Mouse (Mus musculus): ENCODE data around the gene Ppp1ca.

Gene Ppp1ca

GRCm38 (mm10) chr19:4154437-4155222 lies 37.2 kb upstream of the Ppp1ca start:
- DNase-seq (ENCODE audit: low read depth, low spot score), result no peak

- no peak for DNase-seq (ENCODE audit: low read depth, low spot score)
Observed at GRCm38 (mm10) chr19:4155223-4156072, 36.4 kb upstream of the Ppp1ca start.

- no peak for DNase-seq (ENCODE audit: low read depth, low spot score)
Observed at GRCm38 (mm10) chr19:4156073-4156579, 35.7 kb upstream of the Ppp1ca start.

GRCm38 (mm10) chr19:4156771-4157170 lies 35.1 kb upstream of the Ppp1ca start:
- no peak for DNase-seq (ENCODE audit: low read depth, low spot score)

GRCm38 (mm10) chr19:4159049-4159448 lies 32.8 kb upstream of the Ppp1ca start:
- DNase-seq (ENCODE audit: low read depth, low spot score), result no peak

- DNase-seq (ENCODE audit: low read depth, low spot score), result peak; percentile 97
Observed at GRCm38 (mm10) chr19:4162646-4163542, 29.0 kb upstream of the Ppp1ca start, which contains the start of gene Rps6kb2. TSS of gene Rps6kb2 (minus strand) at chr19:4163354.

GRCm38 (mm10) chr19:4163543-4163887 lies 28.4 kb upstream of the Ppp1ca start:
- no peak for DNase-seq (ENCODE audit: low read depth, low spot score)

- no peak for DNase-seq (ENCODE audit: low read depth, low spot score)
Observed at GRCm38 (mm10) chr19:4164100-4164499, 27.8 kb upstream of the Ppp1ca start.

- DNase-seq (ENCODE audit: low read depth, low spot score), result no peak
Observed at GRCm38 (mm10) chr19:4164721-4165120, 27.1 kb upstream of the Ppp1ca start.

- no peak for DNase-seq (ENCODE audit: low read depth, low spot score)
Observed at GRCm38 (mm10) chr19:4166678-4167476, 25.0 kb upstream of the Ppp1ca start.

- peak; percentile 99 for DNase-seq (ENCODE audit: low read depth, low spot score)
Observed at GRCm38 (mm10) chr19:4169378-4169784, 22.5 kb upstream of the Ppp1ca start.

GRCm38 (mm10) chr19:4169810-4170209 lies 22.1 kb upstream of the Ppp1ca start:
- DNase-seq (ENCODE audit: low read depth, low spot score), result no peak

GRCm38 (mm10) chr19:4170723-4171392 lies 21.0 kb upstream of the Ppp1ca start:
- no peak for DNase-seq (ENCODE audit: low read depth, low spot score)

GRCm38 (mm10) chr19:4171393-4172290 lies 20.2 kb upstream of the Ppp1ca start:
- no peak for DNase-seq (ENCODE audit: low read depth, low spot score)

GRCm38 (mm10) chr19:4172925-4173324 lies 18.9 kb upstream of the Ppp1ca start:
- DNase-seq (ENCODE audit: low read depth, low spot score), result no peak

- peak; percentile 31 for DNase-seq (ENCODE audit: low read depth, low spot score)
Observed at GRCm38 (mm10) chr19:4175368-4175947, 16.4 kb upstream of the Ppp1ca start, which contains the start of gene Carns1. TSS of gene Carns1 (minus strand) at chr19:4175479.

- no peak for DNase-seq (ENCODE audit: low read depth, low spot score)
Observed at GRCm38 (mm10) chr19:4180411-4180810, 11.5 kb upstream of the Ppp1ca start.

GRCm38 (mm10) chr19:4181892-4182291 lies 10.0 kb upstream of the Ppp1ca start:
- peak; percentile 63 for DNase-seq (ENCODE audit: low read depth, low spot score)

- no peak for DNase-seq (ENCODE audit: low read depth, low spot score)
Observed at GRCm38 (mm10) chr19:4183689-4184088, 8.2 kb upstream of the Ppp1ca start.
